ENCODE assay signal across 8 mouse cellular contexts in genomic region chr9:56417948-56418737, GRCm38 (mm10). TPM values are rescaled to one million over a fixed set of nuclear protein-coding genes. Genes with fewer than 3 reads are reported as not detected.
DNase-seq lines count a peak whose midpoint lies in the region; ATAC-seq and TF ChIP-seq lines count a peak whose summit lies in the region.

Peak1 (minus strand) TSS chr9:56418067.
Hmg20a (plus strand) TSS chr9:56418609.

- peak; percentile 94 for ATAC-seq in heart, embryonic 15.5 days (replicated peaks; ENCODE audit: insufficient number of reproducible peaks, insufficient read depth, low FRiP score, low read depth)
- ATAC-seq in liver, embryonic 14.5 days (ENCODE audit: insufficient read depth): peak; percentile 97
- ATAC-seq in neural tube, embryonic 11.5 days (ENCODE audit: insufficient read depth, low FRiP score, low TSS enrichment): peak; percentile 95
- ATAC-seq in stomach, postnatal 0 days (ENCODE audit: low FRiP score, low TSS enrichment): peak; percentile 97

- H3K4me1 ChIP-seq in forebrain, embryonic 10.5 days: peaks cover 37% of the 10 kb centered on the region
- H3K4me1 ChIP-seq in heart, embryonic 15.5 days (replicated peaks): peaks cover 43% of the 10 kb centered on the region
- H3K4me1 ChIP-seq in liver, embryonic 14.5 days (replicated peaks; ENCODE audit: control insufficient read depth in 2 of 2, insufficient read depth in 2 of 2, low read length in 1 of 2): peaks cover 10 to 13% of the 10 kb centered on the region in 2 experiments
- peaks cover 5% of the 10 kb centered on the region; the same call in 1 of the 2 replicates for H3K4me1 ChIP-seq in neural tube, embryonic 11.5 days (ENCODE audit: control insufficient read depth, insufficient read depth, low read length)
- no peaks in the 10 kb centered on the region for H3K4me1 ChIP-seq in stomach, postnatal 0 days (replicated peaks; ENCODE audit: control insufficient read depth, insufficient read depth)

- H3K27me3 ChIP-seq in forebrain, embryonic 10.5 days (ENCODE audit: poor library complexity, severe bottlenecking): no peaks in the 10 kb centered on the region
- H3K27me3 ChIP-seq in heart, embryonic 15.5 days: no peaks in the 10 kb centered on the region
- no peaks in the 10 kb centered on the region for H3K27me3 ChIP-seq in liver, embryonic 14.5 days (ENCODE audit: control insufficient read depth, insufficient read depth, low read length)
- no peaks in the 10 kb centered on the region for H3K27me3 ChIP-seq in neural tube, embryonic 11.5 days (ENCODE audit: control insufficient read depth, insufficient read depth, low read length)
- no peaks in the 10 kb centered on the region for H3K27me3 ChIP-seq in stomach, postnatal 0 days (ENCODE audit: control insufficient read depth, insufficient read depth, low read length)

- H3K36me3 ChIP-seq in forebrain, embryonic 10.5 days (replicated peaks): no peaks in the 10 kb centered on the region
- no peaks in the 10 kb centered on the region for H3K36me3 ChIP-seq in heart, embryonic 15.5 days
- no peaks in the 10 kb centered on the region for H3K36me3 ChIP-seq in liver, embryonic 14.5 days (replicated peaks; ENCODE audit: control insufficient read depth, insufficient read depth, low read depth)
- no peaks in the 10 kb centered on the region for H3K36me3 ChIP-seq in neural tube, embryonic 11.5 days (ENCODE audit: control insufficient read depth, insufficient read depth, low read length)
- no peaks in the 10 kb centered on the region; the same call in 1 of the 2 replicates for H3K36me3 ChIP-seq in stomach, postnatal 0 days (ENCODE audit: control insufficient read depth, insufficient read depth, low read length)

- peak within 1 kb of the TSS; percentile 96 for H3K27ac ChIP-seq in forebrain, embryonic 10.5 days
- peak within 1 kb of the TSS; percentile 98 for H3K27ac ChIP-seq in heart, embryonic 15.5 days
- peak within 1 kb of the TSS; percentile 58 for H3K27ac ChIP-seq in liver, embryonic 14.5 days
- peak within 1 kb of the TSS; percentile 82 for H3K27ac ChIP-seq in neural tube, embryonic 11.5 days (ENCODE audit: low read depth, low read length)
- H3K27ac ChIP-seq in stomach, postnatal 0 days (replicated peaks): peak within 1 kb of the TSS; percentile 95

- peak within 1 kb of the TSS; percentile 75 for H3K4me2 ChIP-seq in heart, embryonic 15.5 days
- H3K4me2 ChIP-seq in liver, embryonic 14.5 days (ENCODE audit: low read depth): peak within 1 kb of the TSS; percentile 83
- H3K4me2 ChIP-seq in neural tube, embryonic 11.5 days (ENCODE audit: low read depth): peak within 1 kb of the TSS; percentile 70
- peak within 1 kb of the TSS; percentile 70 for H3K4me2 ChIP-seq in stomach, postnatal 0 days (replicated peaks; ENCODE audit: low read depth)

- 0 out of 2 replicates have a peak, but pooled peaks have one; percentile 7 for TF ChIP-seq CTCF in liver, embryonic 14.5 days (IDR thresholded peaks at IDR 0.05; ENCODE audit: low read depth)
- no peak for TF ChIP-seq CTCF in stomach, postnatal 0 days (IDR thresholded peaks at IDR 0.05; ENCODE audit: low read depth)

- H3K9me3 ChIP-seq in forebrain, embryonic 10.5 days: no peaks in the 10 kb centered on the region
- H3K9me3 ChIP-seq in heart, embryonic 15.5 days (replicated peaks): no peaks in the 10 kb centered on the region
- no peaks in the 10 kb centered on the region for H3K9me3 ChIP-seq in liver, embryonic 14.5 days (ENCODE audit: control insufficient read depth, low read length)
- no peaks in the 10 kb centered on the region for H3K9me3 ChIP-seq in neural tube, embryonic 11.5 days (ENCODE audit: control insufficient read depth, low read length)
- no peaks in the 10 kb centered on the region for H3K9me3 ChIP-seq in stomach, postnatal 0 days (ENCODE audit: control insufficient read depth, low read length)

- H3K4me3 ChIP-seq in forebrain, embryonic 10.5 days: peak within 1 kb of the TSS; percentile 79
- H3K4me3 ChIP-seq in heart, embryonic 15.5 days: peak within 1 kb of the TSS; percentile 90
- H3K4me3 ChIP-seq in liver, embryonic 14.5 days (ENCODE audit: insufficient read depth in 1 of 2, low read depth in 2 of 2, low read length in 2 of 2): peak within 1 kb of the TSS; percentile 75 to 82
- peak within 1 kb of the TSS; percentile 78 for H3K4me3 ChIP-seq in neural tube, embryonic 11.5 days (ENCODE audit: low read depth, low read length)
- H3K4me3 ChIP-seq in stomach, postnatal 0 days (ENCODE audit: low read depth, low read length): peak within 1 kb of the TSS; percentile 92

- no peak for TF ChIP-seq EP300 in liver, embryonic 14.5 days (IDR thresholded peaks at IDR 0.05; ENCODE audit: low read depth)
- no peak for TF ChIP-seq EP300 in stomach, postnatal 0 days (optimal IDR thresholded peaks at IDR 0.05)

- DNase-seq in CD8-positive naive resting alpha-beta T cell, adult 2 months (ENCODE audit: low read depth in 2 of 2, low spot score in 2 of 2): peak; percentile 99 to 100
- peak; percentile 100 for DNase-seq in c-Kit-positive CD71-negative TER-119-negative erythroid progenitor cells, embryonic 14.5 days (ENCODE audit: low read depth)
- peak; percentile 99 for DNase-seq in forebrain, embryonic 10.5 days (ENCODE audit: extremely low spot score, low spot score)
- DNase-seq in kidney, postnatal 25 days: peak; percentile 100
- DNase-seq in liver, embryonic 14.5 days (ENCODE audit: low read depth in 3 of 3, low spot score in 3 of 3): peak; percentile 100
- peak; percentile 100 for DNase-seq in neural tube, embryonic 11.5 days (ENCODE audit: low spot score)
- DNase-seq in stomach, postnatal 0 days (ENCODE audit: low spot score): peak; percentile 100

- H3K9ac ChIP-seq in heart, embryonic 15.5 days: peak within 1 kb of the TSS; percentile 90
- H3K9ac ChIP-seq in liver, embryonic 14.5 days (replicated peaks): peak within 1 kb of the TSS; percentile 80
- H3K9ac ChIP-seq in neural tube, embryonic 11.5 days (ENCODE audit: low read length): peak within 1 kb of the TSS; percentile 80
- peak within 1 kb of the TSS; percentile 84 for H3K9ac ChIP-seq in stomach, postnatal 0 days (ENCODE audit: low read length)

- whole genome bisulfite sequencing in forebrain, embryonic 10.5 days: under 1% methylated on average over 59 of the region's 59 CpGs
- under 1% methylated on average over 59 of the region's 59 CpGs for WGBS in heart, embryonic 15.5 days
- under 1% methylated on average over 57 of the region's 59 CpGs for WGBS in liver, embryonic 14.5 days (ENCODE audit: insufficient replicate concordance)
- whole genome bisulfite sequencing in neural tube, embryonic 11.5 days: under 1% methylated on average over 59 of the region's 59 CpGs
- under 1% methylated on average over 53 of the region's 59 CpGs for WGBS in stomach, postnatal 0 days

RNA-seq across cellular contexts. Expression of gene Peak1, which starts in this region (rescaled TPM):
- 3.7 and 4.3 TPM in 2 replicates for polyA plus RNA-seq in forebrain, embryonic 10.5 days (2016; fragmentation: Nextera tagmentation; extraction: Ambion mirVana)
- 14.3 and 16.2 TPM in 2 replicates for polyA plus RNA-seq in heart, embryonic 15.5 days (2015; fragmentation: Nextera tagmentation; extraction: Ambion mirVana)
- 1.5 and 1.8 TPM in 2 replicates for polyA plus RNA-seq in liver, embryonic 14.5 days (2012; rRNA removed)
- polyA plus RNA-seq in liver, embryonic 14.5 days (2014; fragmentation: Nextera tagmentation; extraction: Ambion mirVana): 2.3 and 2.7 TPM in 2 replicates
- polyA plus RNA-seq in neural tube, embryonic 11.5 days (2014; fragmentation: Nextera tagmentation; extraction: Ambion mirVana): 7.5 and 8.5 TPM in 2 replicates
- 4.2 and 4.5 TPM in 2 replicates for polyA plus RNA-seq in stomach, postnatal 0 days (2015; fragmentation: Nextera tagmentation; extraction: Ambion mirVana)

RNA-seq across cellular contexts. Expression of gene Hmg20a, which starts in this region (rescaled TPM):
- 62.0 and 63.6 TPM in 2 replicates for polyA plus RNA-seq in forebrain, embryonic 10.5 days (2016; fragmentation: Nextera tagmentation; extraction: Ambion mirVana)
- 48.9 and 56.4 TPM in 2 replicates for polyA plus RNA-seq in heart, embryonic 15.5 days (2015; fragmentation: Nextera tagmentation; extraction: Ambion mirVana)
- 8.3 and 9.5 TPM in 2 replicates for polyA plus RNA-seq in liver, embryonic 14.5 days (2012; rRNA removed)
- 9.6 and 12.0 TPM in 2 replicates for polyA plus RNA-seq in liver, embryonic 14.5 days (2014; fragmentation: Nextera tagmentation; extraction: Ambion mirVana)
- 68.2 and 68.4 TPM in 2 replicates for polyA plus RNA-seq in neural tube, embryonic 11.5 days (2014; fragmentation: Nextera tagmentation; extraction: Ambion mirVana)
- 15.2 and 15.6 TPM in 2 replicates for polyA plus RNA-seq in stomach, postnatal 0 days (2015; fragmentation: Nextera tagmentation; extraction: Ambion mirVana)

Comparison
In these comparisons a context has a peak if more than half of its experiments do, and no peak if none do; other contexts are left out.
1. Peak in every context shown above with its lines: DNase-seq, ATAC-seq, H3K4me3 ChIP-seq and H3K27ac ChIP-seq.